Mouse (Mus musculus) kidney, adult 2 months (tissue): ENCODE data around the gene Phf2. TPM values are rescaled to one million over a fixed set of nuclear protein-coding genes. Genes with fewer than 3 reads are reported as not detected.

Source experiments
- DNase-seq: peaks from one replicate; pipeline ENCODE4 v3.0.0; 2021
- H3K27ac ChIP-seq: fragments of 200-500 bp; 2 replicates; pipeline ENCODE4 v1.5.1; 2012; ENCODE audit warnings: low read depth, low read length, control low read depth, inconsistent platforms; ENCODE audit not compliant: insufficient read depth
- H3K27me3 ChIP-seq: fragments of 200-500 bp; replicated peaks from 2 replicates; pipeline ENCODE4 v1.6.1; 2012; ENCODE audit warnings: mild to moderate bottlenecking, moderate library complexity, low read length, inconsistent platforms; ENCODE audit not compliant: control insufficient read depth, insufficient read depth
- H3K36me3 ChIP-seq: fragments of 200-500 bp; 2 replicates; pipeline ENCODE4 v1.6.1; 2012; ENCODE audit warnings: mild to moderate bottlenecking, moderate library complexity, low read length, inconsistent platforms; ENCODE audit not compliant: control insufficient read depth, insufficient read depth
- H3K4me1 ChIP-seq: fragments of 200-500 bp; 2 replicates; pipeline ENCODE4 v1.6.1; 2011; ENCODE audit warnings: low read length; ENCODE audit not compliant: control insufficient read depth, insufficient read depth
- H3K4me3 ChIP-seq: fragments of 200-500 bp; 2 replicates; pipeline ENCODE4 v1.5.1; 2011; ENCODE audit warnings: mild to moderate bottlenecking, low read depth, low read length, control low read depth; ENCODE audit not compliant: insufficient read depth
- CTCF ChIP-seq: fragments of 200-500 bp; conservative IDR thresholded peaks from 2 replicates; pipeline ENCODE4 v1.5.1; 2011; ENCODE audit warnings: low read depth, mild to moderate bottlenecking, control low read depth, low read length, moderate library complexity, mixed read lengths; ENCODE audit not compliant: insufficient read depth, insufficient read length
- POLR2A ChIP-seq: fragments of 200-500 bp; IDR thresholded peaks from one replicate; pipeline ENCODE4 v1.6.1; 2011; ENCODE audit warnings: low read depth, low read length, control low read depth
- WGBS: fragments of 180-500 bp; shearing (Covaris S2); methylation state at CpG from one replicate; pipeline ENCODE4 v1.1.7; 2018; 5-methylcytosine and 5-hydroxymethylcytosine counted together
- polyA plus RNA-seq: library from polyadenylated mRNA; depleted of rRNA; stranded (reverse); fragments of >200 nt; gene quantifications from 2 replicates; pipeline ENCODE4 v1.2.3, GENCODE M21; 2012

Gene Phf2
- polyA plus RNA-seq, 1 experiment = 15.2 TPM

GRCm38 (mm10) chr13:48830528-48831250 lies 40.2 kb downstream of the Phf2 start:
- Histone ChIP-seq H3K4me3 (no peak overlapping the region), H3K4me1 (no peaks in the 10 kb centered on the region), H3K36me3 (no peaks in the 10 kb centered on the region), H3K27me3 (no peaks in the 10 kb centered on the region), H3K27ac (no peak overlapping the region)
- TF ChIP-seq CTCF (no peak), POLR2A (no peak)
- 70% methylated on average over 14 of the region's 14 CpGs for WGBS
- DNase-seq = no peak

- no peak for DNase-seq
- no peaks in the 10 kb centered on the region for H3K27me3 ChIP-seq
- no peak overlapping the region for H3K4me3 ChIP-seq
- WGBS = 88% methylated on average over 4 of the region's 4 CpGs
- no peaks in the 10 kb centered on the region for H3K4me1 ChIP-seq
- no peak for TF ChIP-seq POLR2A
- H3K36me3 ChIP-seq = no peaks in the 10 kb centered on the region
- no peak overlapping the region for H3K27ac ChIP-seq
These were observed 41.1 kb downstream of the Phf2 start for GRCm38 (mm10) chr13:48829780-48830179.

- H3K36me3 ChIP-seq = no peaks in the 10 kb centered on the region
- peak; percentile 62 for DNase-seq
- H3K27me3 ChIP-seq = no peaks in the 10 kb centered on the region
- 78% methylated on average over 9 of the region's 9 CpGs for WGBS
- no peak for TF ChIP-seq CTCF
- no peak for TF ChIP-seq POLR2A
- H3K4me3 ChIP-seq = no peak overlapping the region
- no peaks in the 10 kb centered on the region for H3K4me1 ChIP-seq
- peak overlapping the region; percentile 41; the same call in 1 of the 2 replicates for H3K27ac ChIP-seq
These were observed 48.0 kb downstream of the Phf2 start for GRCm38 (mm10) chr13:48822871-48823270.

DNA sequence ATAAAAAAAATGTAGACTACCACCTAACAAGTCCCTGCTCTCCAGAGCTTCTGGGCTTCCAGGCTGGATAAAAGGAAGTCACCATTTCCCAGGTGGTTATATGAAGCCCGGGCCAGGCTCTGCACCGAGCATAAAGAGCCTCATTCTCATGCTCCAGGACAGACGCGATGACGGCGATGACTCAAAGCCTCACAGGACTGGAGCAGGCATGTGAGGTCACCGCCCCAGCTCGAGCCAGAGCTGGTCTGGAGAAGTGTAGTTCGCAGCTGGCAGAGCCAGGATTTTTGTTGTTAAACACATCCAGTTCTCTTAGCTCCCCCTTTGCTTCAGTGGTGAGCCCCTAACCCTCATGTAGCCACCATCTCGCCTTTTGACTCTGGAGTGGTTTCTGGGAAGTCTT lies 48.6 kb downstream of the Phf2 start:
- no peak for DNase-seq
- Histone ChIP-seq H3K4me1 (no peaks in the 10 kb centered on the region), H3K36me3 (no peaks in the 10 kb centered on the region), H3K27ac (peak overlapping the region; percentile 41; the same call in 1 of the 2 replicates), H3K4me3 (no peak overlapping the region), H3K27me3 (no peaks in the 10 kb centered on the region)
- WGBS = 85% methylated on average over 10 of the region's 10 CpGs
- TF ChIP-seq POLR2A = no peak
- no peak for TF ChIP-seq CTCF

GRCm38 (mm10) chr13:48819131-48819530 lies 51.8 kb downstream of the Phf2 start:
- Histone ChIP-seq H3K36me3 (no peaks in the 10 kb centered on the region), H3K4me3 (no peak overlapping the region), H3K27me3 (no peaks in the 10 kb centered on the region), H3K27ac (no peak overlapping the region), H3K4me1 (no peaks in the 10 kb centered on the region)
- WGBS = 69% methylated on average over 3 of the region's 3 CpGs
- no peak for TF ChIP-seq CTCF
- no peak for TF ChIP-seq POLR2A
- no peak for DNase-seq

DNA sequence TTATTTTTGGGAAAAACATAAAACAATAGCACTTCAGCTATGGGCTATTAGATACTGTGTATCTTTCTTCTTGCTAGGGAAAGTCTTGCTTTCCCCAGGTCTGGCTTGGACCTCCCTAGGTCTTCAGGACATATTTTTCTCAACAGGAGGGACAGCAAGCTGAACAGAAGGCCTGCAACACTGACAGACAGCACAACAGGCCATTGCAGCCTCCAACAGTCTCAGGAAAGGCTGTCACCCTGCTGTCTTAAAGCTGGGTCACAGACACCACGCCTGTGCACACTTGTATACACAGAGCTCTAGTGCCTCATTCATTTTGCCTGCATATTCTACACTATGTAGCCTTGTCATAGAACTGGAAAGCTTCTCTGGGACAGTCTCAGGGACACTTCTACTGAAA lies 56.5 kb downstream of the Phf2 start:
- peaks cover 2% of the 10 kb centered on the region; the same call in 1 of the 2 replicates for H3K36me3 ChIP-seq
- DNase-seq = no peak
- WGBS = 90% methylated on average over 1 of the region's 1 CpGs

GRCm38 (mm10) chr13:48810991-48811390 lies 59.9 kb downstream of the Phf2 start:
- TF ChIP-seq POLR2A = no peak
- no peak for TF ChIP-seq CTCF
- peaks cover 2% of the 10 kb centered on the region; the same call in 1 of the 2 replicates for H3K36me3 ChIP-seq
- 74% methylated on average over 9 of the region's 9 CpGs for WGBS

More for the DNA sequence above, 56.5 kb downstream of the Phf2 start:
- no peaks in the 10 kb centered on the region for H3K27me3 ChIP-seq
- no peak overlapping the region for H3K4me3 ChIP-seq
- no peak overlapping the region for H3K27ac ChIP-seq
- no peaks in the 10 kb centered on the region for H3K4me1 ChIP-seq
- TF ChIP-seq CTCF (no peak), POLR2A (no peak)

More at GRCm38 (mm10) chr13:48810991-48811390, 59.9 kb downstream of the Phf2 start:
- H3K4me3 ChIP-seq = no peak overlapping the region
- no peaks in the 10 kb centered on the region for H3K4me1 ChIP-seq
- peak; percentile 25 for DNase-seq
- no peaks in the 10 kb centered on the region for H3K27me3 ChIP-seq
- H3K27ac ChIP-seq = peak overlapping the region; percentile 39
